Mouse (Mus musculus): ENCODE data around the gene Arid3b.

Gene Arid3b

GRCm38 (mm10) chr9:57829812-57830557 lies 6.6 kb downstream of the Arid3b start:
- DNase-seq (ENCODE audit: low spot score), result no peak

DNA sequence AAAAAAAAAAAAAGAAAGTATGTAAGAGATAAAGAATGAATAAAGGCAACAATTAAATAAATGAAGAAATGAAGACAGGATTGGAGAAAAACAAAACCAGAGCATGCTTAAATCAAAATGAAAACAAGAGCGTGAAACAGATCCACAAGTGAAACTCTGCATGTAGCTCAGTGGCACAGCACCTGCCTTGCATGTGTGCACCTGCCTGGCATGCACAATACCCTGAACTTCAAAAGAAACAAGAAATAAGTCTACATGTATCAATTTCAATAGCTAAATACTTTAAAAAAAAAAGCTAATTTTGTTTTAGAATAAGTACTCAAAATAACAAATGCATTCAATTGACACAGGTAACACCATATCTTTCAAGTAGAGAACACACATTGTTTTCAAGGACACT lies 13.2 kb downstream of the Arid3b start:
- no peak for DNase-seq (ENCODE audit: low spot score)

GRCm38 (mm10) chr9:57822812-57823211 lies 13.8 kb downstream of the Arid3b start:
- no peak for DNase-seq (ENCODE audit: low spot score)

DNA sequence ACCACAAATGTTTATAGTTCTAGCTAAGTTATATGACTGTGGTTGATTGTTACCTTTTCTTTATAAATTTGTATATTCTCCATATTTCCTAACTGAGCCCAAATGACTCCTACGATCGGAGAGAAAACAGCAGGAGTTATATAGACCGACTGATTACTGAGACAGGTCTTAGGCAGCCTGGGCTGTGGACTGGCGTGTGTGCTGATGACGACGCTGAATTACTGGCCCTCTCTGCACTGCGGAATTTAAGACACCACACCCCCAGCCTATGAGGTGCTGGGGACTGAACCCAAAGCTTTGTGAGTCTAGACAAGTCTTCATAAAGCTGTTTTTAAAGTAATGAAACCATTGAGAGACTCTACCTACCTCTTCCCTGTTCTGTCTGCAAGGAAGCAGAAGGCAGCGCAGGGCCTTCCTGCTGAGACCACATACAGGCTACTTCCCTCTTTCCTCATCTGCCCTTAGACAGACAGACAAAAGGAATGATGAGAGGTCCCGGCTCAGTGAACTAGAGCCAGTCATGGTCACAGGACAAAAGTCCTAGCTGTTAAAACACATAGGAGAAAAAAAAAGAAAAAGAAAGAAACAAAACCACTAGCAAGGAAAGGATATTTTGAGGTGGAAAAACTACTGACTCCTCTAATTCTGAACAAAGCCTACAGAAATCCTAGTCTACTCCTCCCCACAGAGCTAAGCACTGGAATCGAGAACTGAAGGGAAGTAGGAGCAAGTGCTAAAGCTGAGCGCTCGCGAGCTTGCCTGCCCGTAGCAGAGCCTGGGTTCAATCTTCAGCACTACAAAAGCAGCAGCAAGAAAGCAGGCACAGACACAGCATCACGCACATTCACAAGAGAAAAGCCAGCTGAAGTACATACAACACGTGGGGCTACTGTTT lies 16.2 kb downstream of the Arid3b start:
- no peak for DNase-seq (ENCODE audit: low spot score)

DNA sequence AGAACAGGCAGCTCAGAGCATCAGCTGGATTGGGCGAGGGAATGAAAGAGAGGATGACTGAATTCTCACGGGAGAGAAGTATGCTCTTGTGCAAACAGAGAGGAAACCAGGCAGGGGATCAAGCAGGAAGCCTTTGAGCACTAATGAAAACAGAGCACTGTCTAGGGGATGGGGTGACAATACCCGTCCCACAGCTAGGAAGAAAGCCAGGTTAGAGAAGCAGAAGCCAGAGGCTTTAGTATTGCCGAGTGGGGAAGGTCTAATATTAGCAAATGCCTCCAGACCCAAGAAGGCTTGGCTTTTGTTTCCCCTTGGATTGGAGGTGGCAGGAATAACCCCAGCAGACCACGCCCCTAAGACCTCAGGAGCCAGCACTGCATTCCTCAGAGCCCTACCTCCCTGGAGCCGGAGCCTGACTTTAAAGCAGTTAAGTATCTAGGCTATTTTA lies 19.3 kb downstream of the Arid3b start:
- DNase-seq (ENCODE audit: low spot score), result no peak

DNA sequence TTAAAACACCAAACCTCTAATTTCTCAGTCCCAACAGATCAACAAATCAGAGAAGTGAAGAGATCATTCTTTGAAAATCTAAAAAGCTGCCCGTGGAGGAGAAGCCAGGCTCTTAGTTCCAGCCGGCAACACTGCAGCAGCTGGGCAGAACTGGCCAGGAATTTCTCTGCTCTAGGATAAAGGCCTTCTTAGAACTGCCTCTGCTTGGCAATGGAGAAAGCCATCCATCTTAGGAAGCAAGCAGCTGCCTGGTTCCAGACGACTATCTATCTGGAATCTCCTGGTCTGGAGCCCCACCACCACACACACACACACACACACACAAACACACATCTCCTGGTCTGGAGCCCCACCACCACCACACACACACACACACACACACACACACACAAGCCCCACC lies 21.7 kb downstream of the Arid3b start:
- no peak for DNase-seq (ENCODE audit: low spot score)

DNA sequence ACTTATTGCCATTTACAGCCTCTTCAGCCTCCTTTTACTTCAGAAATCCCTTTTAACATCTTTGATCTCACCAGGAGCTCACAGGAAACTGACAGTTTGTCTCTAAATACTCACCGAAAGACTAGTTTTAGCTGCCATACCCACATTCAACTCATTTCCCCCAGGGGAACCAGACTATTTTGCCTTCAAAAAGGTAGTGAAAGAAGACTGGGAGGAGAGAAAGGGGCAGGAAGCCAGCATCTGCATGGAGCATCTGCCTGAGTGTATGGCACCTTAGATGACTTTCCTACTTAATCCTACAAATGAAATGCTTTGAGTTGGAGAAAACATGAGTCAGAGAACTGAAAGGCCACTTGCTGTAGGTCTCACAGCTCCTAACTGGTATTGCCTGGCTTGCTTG lies 22.6 kb downstream of the Arid3b start:
- DNase-seq (ENCODE audit: low spot score), result no peak

GRCm38 (mm10) chr9:57811793-57812733 lies 24.5 kb downstream of the Arid3b start:
- no peak for DNase-seq (ENCODE audit: low spot score)

GRCm38 (mm10) chr9:57810691-57811090 lies 25.9 kb downstream of the Arid3b start:
- DNase-seq (ENCODE audit: low spot score), result no peak

DNA sequence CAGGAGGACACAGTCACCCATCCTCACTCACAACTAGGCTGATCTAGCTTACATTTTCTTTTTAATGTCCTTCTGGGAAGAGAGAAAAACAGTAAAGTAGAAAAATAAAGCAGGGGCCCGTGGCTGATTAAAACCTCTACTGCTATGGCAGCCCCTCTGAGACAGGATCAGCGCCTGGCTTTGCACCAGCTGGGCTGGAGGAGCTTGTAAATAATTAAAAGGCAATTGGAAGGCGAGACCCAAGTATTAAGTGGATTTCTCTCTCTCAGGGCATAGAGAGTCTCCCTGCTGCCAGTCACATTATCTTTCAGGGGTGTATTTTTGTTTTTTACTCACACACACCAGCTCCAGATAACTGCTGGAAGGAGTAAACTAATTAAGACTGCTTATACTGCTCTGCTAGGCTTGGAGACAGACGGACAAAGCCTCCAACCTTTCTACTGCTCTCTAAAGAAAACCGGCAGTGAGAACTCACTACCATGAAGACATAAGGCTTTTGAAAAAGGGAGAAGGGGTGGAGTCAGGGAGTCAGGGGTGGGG lies 27.8 kb downstream of the Arid3b start:
- no peak for DNase-seq (ENCODE audit: low spot score)

- no peak for DNase-seq (ENCODE audit: low spot score)
These were observed 29.4 kb downstream of the Arid3b start for GRCm38 (mm10) chr9:57807174-57807651.

DNA sequence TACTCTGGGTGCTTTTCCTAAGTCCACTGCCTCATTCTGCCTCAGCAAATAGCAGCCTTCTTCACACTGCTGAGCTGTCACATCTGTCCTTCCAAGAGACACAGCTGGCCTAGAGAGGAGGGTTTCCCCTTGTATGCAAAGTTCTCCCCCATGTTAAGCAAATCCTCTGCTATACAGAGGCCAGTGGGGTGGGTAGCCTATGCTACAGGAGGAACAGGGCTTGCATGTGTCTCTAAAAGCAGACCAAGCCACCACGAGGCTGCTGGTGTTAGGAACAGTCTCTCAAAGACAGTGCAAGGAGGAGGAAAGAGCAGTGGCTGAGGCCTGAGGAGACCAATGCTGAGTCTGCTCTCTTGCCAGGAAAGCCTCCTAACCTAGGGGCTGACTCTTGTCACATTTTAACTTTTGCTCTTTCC lies 30.5 kb downstream of the Arid3b start:
- DNase-seq (ENCODE audit: low spot score), result no peak

GRCm38 (mm10) chr9:57805087-57805737 lies 31.4 kb downstream of the Arid3b start:
- DNase-seq (ENCODE audit: low spot score), result no peak

DNA sequence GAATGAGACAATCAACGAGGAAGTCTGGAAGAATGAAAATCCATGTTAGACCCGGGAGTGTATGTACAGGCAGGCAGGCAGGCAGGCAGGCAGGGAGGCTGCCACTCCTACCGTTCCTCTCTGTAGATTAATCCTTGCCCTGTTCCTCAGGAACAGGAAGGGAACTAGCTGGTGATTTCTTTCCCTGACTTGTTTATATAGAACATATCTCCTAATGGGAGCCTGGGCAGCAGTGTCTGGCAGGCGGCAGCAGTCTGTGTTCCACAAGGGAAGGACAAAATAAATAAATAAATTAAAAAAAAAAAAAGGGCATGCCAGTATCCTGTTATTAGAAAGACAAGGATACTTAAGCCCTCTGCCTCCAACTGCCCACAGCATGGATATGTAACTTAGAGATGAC lies 32.8 kb downstream of the Arid3b start:
- no peak for DNase-seq (ENCODE audit: low spot score)

DNA sequence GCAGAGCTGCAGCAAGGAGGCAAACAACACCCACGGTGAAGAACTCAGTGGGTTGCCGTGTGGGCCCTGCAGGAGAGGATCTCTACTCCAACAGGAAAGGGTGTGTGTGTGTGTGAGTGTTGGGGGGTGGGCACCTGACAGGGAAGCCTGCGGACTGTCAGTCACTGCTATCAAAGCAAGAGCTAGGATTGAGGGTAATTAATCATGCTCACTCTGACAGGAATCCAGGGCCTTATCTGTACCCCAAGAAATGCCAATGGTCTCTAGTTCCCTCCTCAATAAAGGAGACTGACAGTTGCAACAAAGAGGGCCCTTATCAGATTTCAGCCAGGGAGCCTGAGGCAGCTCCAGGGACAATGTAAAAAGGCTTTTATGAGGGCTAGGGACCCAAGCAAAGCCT lies 33.5 kb downstream of the Arid3b start:
- DNase-seq (ENCODE audit: low spot score), result no peak

DNA sequence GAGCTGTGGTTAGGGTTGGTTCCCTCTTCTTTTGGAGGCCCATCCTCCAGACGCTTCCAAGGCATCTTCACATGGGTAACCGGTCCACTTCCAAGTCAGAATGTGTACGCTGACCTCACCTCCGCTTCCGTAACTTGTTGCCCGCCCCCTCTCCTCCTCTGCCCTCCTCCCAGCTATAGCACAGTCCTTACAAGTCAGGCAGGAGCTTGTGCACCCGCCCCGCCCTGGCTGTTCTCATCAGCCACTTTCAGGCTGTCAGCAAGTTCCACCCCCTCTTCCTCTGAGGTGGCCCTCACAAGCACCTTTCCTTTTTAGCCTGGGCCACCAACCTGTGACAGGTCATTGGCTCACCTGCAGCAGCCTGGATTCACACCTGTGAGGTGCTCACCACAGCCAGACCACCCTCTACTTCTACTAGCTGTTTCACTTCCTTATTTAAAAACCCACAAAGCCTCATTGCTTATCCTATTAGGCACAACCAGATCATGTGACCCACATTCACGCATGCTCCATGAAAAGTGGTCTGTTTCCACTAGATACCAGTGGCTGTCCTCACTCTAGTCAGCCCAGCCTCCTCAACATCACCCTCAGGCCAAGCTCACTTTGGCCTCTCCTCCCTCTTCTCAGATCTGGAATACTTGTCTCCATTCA lies 36.1 kb downstream of the Arid3b start:
- DNase-seq (ENCODE audit: low spot score), result no peak

- no peak for DNase-seq (ENCODE audit: low spot score)
These were observed 37.8 kb downstream of the Arid3b start for GRCm38 (mm10) chr9:57798725-57799253.

DNA sequence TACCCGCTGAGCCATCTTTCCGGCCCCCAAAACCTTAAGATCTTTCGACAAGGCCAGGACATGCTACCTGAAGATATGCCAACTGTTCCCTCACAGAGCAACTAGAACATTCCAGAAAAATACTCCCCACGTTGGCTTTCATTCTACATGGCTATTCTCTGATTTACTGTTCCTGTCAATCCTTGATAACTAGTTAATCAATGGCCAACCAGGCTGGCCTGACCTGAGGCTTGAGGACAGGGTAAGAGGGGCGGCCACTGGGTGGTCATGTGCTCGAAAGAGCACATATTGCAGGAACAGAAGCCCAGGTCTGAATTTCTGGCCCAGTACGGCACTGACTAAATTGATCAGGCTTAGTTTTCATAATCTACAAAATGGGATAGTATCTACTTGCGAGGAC lies 39.1 kb downstream of the Arid3b start:
- DNase-seq (ENCODE audit: low spot score), result no peak

- no peak for DNase-seq (ENCODE audit: low spot score)
These were observed 46.9 kb downstream of the Arid3b start for GRCm38 (mm10) chr9:57789733-57790132.

GRCm38 (mm10) chr9:57782656-57783055 lies 53.9 kb downstream of the Arid3b start:
- no peak for DNase-seq (ENCODE audit: low spot score)
